Mouse (Mus musculus): ENCODE measurements around the gene Selenoh.

DNA sequence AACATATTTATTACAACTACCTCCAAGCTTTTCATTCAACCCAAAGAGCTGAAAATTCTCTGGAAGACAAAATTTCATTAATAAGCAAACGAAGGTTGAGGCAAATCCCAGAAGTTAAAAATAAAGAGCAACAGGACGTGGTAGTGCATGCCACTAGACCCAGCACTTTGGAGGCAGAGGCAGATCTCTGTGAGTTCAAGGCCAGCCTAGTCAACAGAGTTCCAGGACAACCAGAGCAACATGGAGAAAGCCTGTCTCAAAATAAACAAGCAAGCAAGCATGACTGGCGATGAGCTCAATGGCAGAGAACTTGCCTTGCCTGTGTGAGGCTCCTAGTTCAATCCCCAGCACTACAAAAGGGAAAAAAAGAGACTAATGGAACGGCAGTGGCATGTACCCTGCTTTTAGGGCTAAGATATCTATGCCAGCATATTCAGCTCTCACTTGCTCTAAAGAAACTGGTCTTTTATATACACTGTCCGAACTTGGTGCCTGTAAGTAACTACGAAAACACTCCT is 23.5 kb downstream of the Selenoh start:
- TF ChIP-seq GATA1 (IDR thresholded peaks at IDR 0.05; ENCODE audit: borderline replicate concordance, low read length), result no peak
- TF ChIP-seq CTCF (IDR thresholded peaks at IDR 0.05; ENCODE audit: low read depth, low read length), result no peak
- TF ChIP-seq TAL1 (conservative IDR thresholded peaks at IDR 0.05; ENCODE audit: low read depth, low read length), result no peak
- no peak for TF ChIP-seq POLR2AphosphoS5 (IDR thresholded peaks at IDR 0.05; ENCODE audit: insufficient replicate concordance, low read depth, low read length)
- no peak for TF ChIP-seq GATA2 (IDR thresholded peaks at IDR 0.05; ENCODE audit: borderline replicate concordance, low read depth, low read length)

Data from G1E (cell line).